Mouse (Mus musculus): ENCODE measurements at regions not wholly inside any gene's neighbourhood (a gene's known extent, or its start where the extent isn't known, plus 50 kb on each side); places are given as distances from the start of the nearest gene placed in this dataset.
A peak's percentile ranks its signal among the peaks of the same experiment; 100 is the strongest.

DNA sequence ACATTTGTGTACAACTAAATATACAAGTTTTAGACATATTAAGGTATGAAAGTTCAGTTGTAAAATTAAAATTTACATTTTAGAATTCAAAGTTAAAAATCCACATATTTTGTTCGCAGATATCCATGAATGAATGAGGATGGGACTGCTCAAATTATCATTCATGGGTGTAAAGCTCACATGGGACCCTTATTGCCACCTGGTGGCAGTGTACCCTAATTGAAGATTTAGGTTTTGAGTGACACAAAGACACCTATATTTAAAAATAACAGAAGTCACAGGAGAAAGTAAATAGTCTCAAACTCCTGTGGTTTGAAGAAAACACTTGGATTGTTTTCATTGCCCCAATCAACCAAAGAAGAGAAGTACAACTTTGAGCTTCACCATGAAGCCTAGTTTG lies 492.8 kb upstream of the A1bg start:
- no peak for TF ChIP-seq EP300 (IDR thresholded peaks at IDR 0.05; ENCODE audit: low read depth)
- TF ChIP-seq CTCF (IDR thresholded peaks at IDR 0.05; ENCODE audit: low read depth), result peak; percentile 47

Measured in heart, postnatal 0 days (tissue).